13 mouse cellular contexts compared by ENCODE assay signal in genomic region chr6:91715988-91716810, GRCm38 (mm10). TPM values are rescaled to one million over a fixed set of nuclear protein-coding genes. Genes with fewer than 3 reads are reported as not detected.
DNase-seq lines count a peak whose midpoint lies in the region; TF ChIP-seq lines count a peak whose summit lies in the region.
"Had no signal": no experiment of that assay in that cellular context is flagged by ENCODE, and none has a peak within 500 bp of the region (broad histone marks: within the 10 kb centered on the region; RNA-seq: fewer than 3 reads in every experiment).

No protein-coding gene starts in this region.

- H3K36me3 ChIP-seq in MEL (ENCODE audit: control insufficient read depth in 1 of 2, insufficient read depth in 2 of 2, low read length in 2 of 2): peaks cover 0 to 12% of the 10 kb centered on the region in 2 experiments
- H3K36me3 ChIP-seq in megakaryocyte, embryonic 14.5 days (replicated peaks; ENCODE audit: low read length): peaks cover 67% of the 10 kb centered on the region
- H3K36me3 ChIP-seq: forebrain, embryonic 15.5 days had no signal

- H3K9ac ChIP-seq in MEL (ENCODE audit: control insufficient read depth, low read depth, low read length, poor library complexity, severe bottlenecking): no peak overlapping the region
- H3K9ac ChIP-seq: embryonic facial prominence, embryonic 15.5 days; forebrain, embryonic 15.5 days; hindbrain, embryonic 12.5 days had no signal

- H3K4me3 ChIP-seq in layer of hippocampus, adult 2 months: no peak overlapping the region
- no peak overlapping the region for H3K4me3 ChIP-seq in MEL (ENCODE audit: control insufficient read depth in 1 of 2, insufficient read depth in 1 of 2, low read depth in 2 of 2, low read length in 2 of 2)
- no peak overlapping the region for H3K4me3 ChIP-seq in bone marrow, adult 2 months (replicated peaks; ENCODE audit: control insufficient read depth, low read depth, low read length)
- H3K4me3 ChIP-seq in megakaryocyte, embryonic 14.5 days (replicated peaks): peak overlapping the region; percentile 76
- H3K4me3 ChIP-seq: embryonic facial prominence, embryonic 15.5 days; forebrain, embryonic 15.5 days; hindbrain, embryonic 12.5 days had no signal

- no peak for TF ChIP-seq RAD21 in MEL (IDR thresholded peaks at IDR 0.05; ENCODE audit: low read depth, low read length)

- no peak for TF ChIP-seq EP300 in MEL (IDR thresholded peaks at IDR 0.05; ENCODE audit: low read depth in 1 of 2, low read length in 2 of 2)

- 0 out of 2 replicates have a peak, but pooled peaks cover 2% of the 10 kb centered on the region for H3K79me2 ChIP-seq in MEL (ENCODE audit: control insufficient read depth, insufficient read depth, low read length, poor library complexity)

- no peaks in the 10 kb centered on the region for H3K9me3 ChIP-seq in MEL (replicated peaks; ENCODE audit: insufficient read depth, low read length)
- no peaks in the 10 kb centered on the region for H3K9me3 ChIP-seq in megakaryocyte, embryonic 14.5 days
- H3K9me3 ChIP-seq: embryonic facial prominence, embryonic 15.5 days; forebrain, embryonic 15.5 days; hindbrain, embryonic 12.5 days had no signal

- intact Hi-C loops in left cerebral cortex, postnatal 14 days (cut with DNase I): no loop called here

- H3K27ac ChIP-seq in layer of hippocampus, adult 2 months: peak overlapping the region; percentile 76
- H3K27ac ChIP-seq in MEL (ENCODE audit: control insufficient read depth, low read depth, low read length): peak overlapping the region; percentile 20; the same call in 1 of the 2 replicates
- H3K27ac ChIP-seq in bone marrow, adult 2 months (ENCODE audit: control insufficient read depth, insufficient read depth, low read depth, low read length, poor library complexity): peak overlapping the region; percentile 8; the same call in 1 of the 2 replicates
- H3K27ac ChIP-seq: embryonic facial prominence, embryonic 15.5 days; forebrain, embryonic 15.5 days; hindbrain, embryonic 12.5 days had no signal

- H3K27me3 ChIP-seq in MEL (ENCODE audit: control insufficient read depth in 1 of 2, insufficient read depth in 2 of 2, low read length in 2 of 2): no peaks in the 10 kb centered on the region
- H3K27me3 ChIP-seq in megakaryocyte, embryonic 14.5 days (replicated peaks): no peaks in the 10 kb centered on the region
- H3K27me3 ChIP-seq: embryonic facial prominence, embryonic 15.5 days; forebrain, embryonic 15.5 days; hindbrain, embryonic 12.5 days had no signal

- no peak for DNase-seq in layer of hippocampus, adult 2 months (ENCODE audit: low spot score in 2 of 2)
- no peak for DNase-seq in layer of hippocampus, adult 9-10 months (ENCODE audit: low spot score)
- peak; percentile 30 for DNase-seq in MEL (ENCODE audit: low read depth, low spot score)
- no peak for DNase-seq in urinary bladder, postnatal 36 days (ENCODE audit: low spot score in 2 of 2)
- no peak for DNase-seq in left cerebral cortex, postnatal 14 days (ENCODE audit: low spot score in 2 of 2)
- DNase-seq: adrenal gland, adult 8-10 months; cerebellum, adult 18-20 months; kidney, postnatal 10 days had no signal

- peaks cover 6 to 21% of the 10 kb centered on the region in 2 experiments for H3K4me1 ChIP-seq in MEL (ENCODE audit: control insufficient read depth in 1 of 2, insufficient read depth in 2 of 2, low read length in 2 of 2)
- H3K4me1 ChIP-seq in bone marrow, adult 2 months (ENCODE audit: control insufficient read depth, insufficient read depth, low read length): peaks cover 14% of the 10 kb centered on the region
- peaks cover 98% of the 10 kb centered on the region for H3K4me1 ChIP-seq in megakaryocyte, embryonic 14.5 days

- TF ChIP-seq POLR2A in MEL (IDR thresholded peaks at IDR 0.05; ENCODE audit: control insufficient read depth in 1 of 2, insufficient read depth in 1 of 2, low read depth in 1 of 2, low read length in 2 of 2, poor library complexity in 1 of 2): no peak
- no peak for TF ChIP-seq POLR2A in bone marrow, adult 2 months (IDR thresholded peaks at IDR 0.05; ENCODE audit: borderline replicate concordance, control insufficient read depth, low read depth, low read length)

- 24% methylated on average over 6 of the region's 6 CpGs for WGBS in bone marrow, adult 2 months

- no peak for TF ChIP-seq CTCF in layer of hippocampus, adult 2 months (conservative IDR thresholded peaks at IDR 0.05)
- TF ChIP-seq CTCF in MEL (IDR thresholded peaks at IDR 0.05 in 2 of 3, conservative IDR thresholded peaks at IDR 0.05 in 1 of 3; ENCODE audit: control insufficient read depth in 1 of 3, insufficient read depth in 1 of 3, low read depth in 2 of 3, low read length in 3 of 3, poor library complexity in 1 of 3, severe bottlenecking in 1 of 3): no peak
- TF ChIP-seq CTCF in bone marrow, adult 2 months (IDR thresholded peaks at IDR 0.05; ENCODE audit: control insufficient read depth, insufficient read depth, low read length): no peak

TF ChIP-seq in MEL, 35 proteins besides CTCF, POLR2A, EP300 and RAD21:
- TF ChIP-seq ZNF384 (IDR thresholded peaks at IDR 0.05; ENCODE audit: low read depth, low read length) (peak; percentile 21; the same call in 1 of the 2 replicates), USF1 (IDR thresholded peaks at IDR 0.05; ENCODE audit: low read depth, low read length) (peak; percentile 72), NELFE (IDR thresholded peaks at IDR 0.05; ENCODE audit: low read depth, low read length) (no peak), ETS1 (IDR thresholded peaks at IDR 0.05; ENCODE audit: low read depth, low read length) (peak; percentile 62)

RNA-seq across cellular contexts. Expression of gene Slc6a6, which starts 32.3 kb away (rescaled TPM):
- 100 to 1,000 TPM; 136 to 138 TPM for total RNA-seq in layer of hippocampus, adult 2 months (2021)
- total RNA-seq in MEL (2012; rRNA removed): 54.6 and 57.2 TPM in 2 replicates
- 10 to 100 TPM in 1 of 2 experiments, not detected in 1; 90.0 TPM for polyA plus RNA-seq in MEL (2012; ENCODE audit: insufficient read depth in 1 of 2, insufficient read length in 2 of 2, low read depth in 1 of 2, low replicate concordance in 2 of 2, missing spikeins in 1 of 2)
- 18.5 and 36.3 TPM in 2 replicates for polyA plus RNA-seq in bone marrow, adult 2 months (2011; ENCODE audit: insufficient read depth, insufficient read length, low replicate concordance, missing spikeins)
- 20.6 and 27.7 TPM in 2 replicates for polyA plus RNA-seq in megakaryocyte, embryonic 14.5 days (2012; ENCODE audit: insufficient read depth, low replicate concordance)
- 100 to 1,000 TPM; 159 to 165 TPM for total RNA-seq in left cerebral cortex, postnatal 14 days (2021)

Comparison
In these comparisons a context has a peak if more than half of its experiments do, and no peak if none do; other contexts are left out.
1. H3K27ac ChIP-seq: peak in every context shown above with its lines; median percentile 76 in layer of hippocampus, adult 2 months; 20 in MEL; 8 in bone marrow, adult 2 months.